Mouse (Mus musculus): ENCODE data around the gene Vstm5. TPM values are rescaled to one million over a fixed set of nuclear protein-coding genes. Genes with fewer than 3 reads are reported as not detected.

Vstm5 gene
- total and polyA plus RNA-seq, 3 experiments = not detected

- ATAC-seq (ENCODE audit: extremely low read depth, insufficient number of reproducible peaks, low FRiP score, poor library complexity, severe bottlenecking) (no peak), DNase-seq (ENCODE audit: low spot score) (no peak)
- Histone ChIP-seq H3K27me3 (ENCODE audit: insufficient read depth, low read length) (peaks cover 34% of the 10 kb centered on the region), H3K36me3 (replicated peaks) (peaks cover 5% of the 10 kb centered on the region), H3K9me3 (replicated peaks) (no peaks in the 10 kb centered on the region), H3K4me3 (ENCODE audit: low read depth, low read length) (no peak overlapping the region), H3K4me1 (ENCODE audit: insufficient read depth, low read depth, low read length) (peaks cover 3% of the 10 kb centered on the region; the same call in 1 of the 2 replicates)
- TF ChIP-seq POLR2AphosphoS5 (IDR thresholded peaks at IDR 0.05; ENCODE audit: insufficient replicate concordance, low read depth, low read length) = no peak
- TF ChIP-seq TAL1 (conservative IDR thresholded peaks at IDR 0.05; ENCODE audit: low read depth, low read length) = no peak
- no peak for TF ChIP-seq GATA1 (IDR thresholded peaks at IDR 0.05; ENCODE audit: borderline replicate concordance, low read length)
- no peak for TF ChIP-seq GATA2 (IDR thresholded peaks at IDR 0.05; ENCODE audit: borderline replicate concordance, low read depth, low read length)
- TF ChIP-seq CTCF (IDR thresholded peaks at IDR 0.05; ENCODE audit: low read depth, low read length) = no peak
Measured at GRCm38 (mm10) chr9:15254501-15254900, 15.7 kb downstream of the Vstm5 start.

GRCm38 (mm10) chr9:15256214-15256613 is 17.4 kb downstream of the Vstm5 start:
- Histone ChIP-seq H3K27me3 (ENCODE audit: insufficient read depth, low read length) (peaks cover 30% of the 10 kb centered on the region), H3K36me3 (replicated peaks) (peaks cover 19% of the 10 kb centered on the region), H3K4me1 (ENCODE audit: insufficient read depth, low read depth, low read length) (no peaks in the 10 kb centered on the region), H3K9me3 (replicated peaks) (no peaks in the 10 kb centered on the region), H3K4me3 (ENCODE audit: low read depth, low read length) (no peak overlapping the region)
- no peak for DNase-seq (ENCODE audit: low spot score)
- TF ChIP-seq TAL1 (conservative IDR thresholded peaks at IDR 0.05; ENCODE audit: low read depth, low read length) (no peak), POLR2AphosphoS5 (IDR thresholded peaks at IDR 0.05; ENCODE audit: insufficient replicate concordance, low read depth, low read length) (no peak), GATA2 (IDR thresholded peaks at IDR 0.05; ENCODE audit: borderline replicate concordance, low read depth, low read length) (no peak), CTCF (IDR thresholded peaks at IDR 0.05; ENCODE audit: low read depth, low read length) (no peak)
- ATAC-seq (ENCODE audit: extremely low read depth, insufficient number of reproducible peaks, low FRiP score, poor library complexity, severe bottlenecking) = no peak

- Histone ChIP-seq H3K4me1 (ENCODE audit: insufficient read depth, low read depth, low read length) (no peaks in the 10 kb centered on the region), H3K27me3 (ENCODE audit: insufficient read depth, low read length) (no peaks in the 10 kb centered on the region), H3K36me3 (replicated peaks) (peaks cover 75% of the 10 kb centered on the region), H3K9me3 (replicated peaks) (no peaks in the 10 kb centered on the region), H3K4me3 (ENCODE audit: low read depth, low read length) (no peak overlapping the region)
- no peak for ATAC-seq (ENCODE audit: extremely low read depth, insufficient number of reproducible peaks, low FRiP score, poor library complexity, severe bottlenecking)
- TF ChIP-seq POLR2AphosphoS5 (IDR thresholded peaks at IDR 0.05; ENCODE audit: insufficient replicate concordance, low read depth, low read length) = no peak
- no peak for TF ChIP-seq GATA1 (IDR thresholded peaks at IDR 0.05; ENCODE audit: borderline replicate concordance, low read length)
- TF ChIP-seq CTCF (IDR thresholded peaks at IDR 0.05; ENCODE audit: low read depth, low read length) = no peak
- TF ChIP-seq TAL1 (conservative IDR thresholded peaks at IDR 0.05; ENCODE audit: low read depth, low read length) = no peak
- no peak for TF ChIP-seq GATA2 (IDR thresholded peaks at IDR 0.05; ENCODE audit: borderline replicate concordance, low read depth, low read length)
- DNase-seq (ENCODE audit: low spot score) = no peak
Measured at GRCm38 (mm10) chr9:15261980-15262379, 23.1 kb downstream of the Vstm5 start.

- TF ChIP-seq POLR2AphosphoS5 (IDR thresholded peaks at IDR 0.05; ENCODE audit: insufficient replicate concordance, low read depth, low read length) (no peak), GATA1 (IDR thresholded peaks at IDR 0.05; ENCODE audit: borderline replicate concordance, low read length) (no peak), GATA2 (IDR thresholded peaks at IDR 0.05; ENCODE audit: borderline replicate concordance, low read depth, low read length) (no peak), CTCF (IDR thresholded peaks at IDR 0.05; ENCODE audit: low read depth, low read length) (no peak), TAL1 (conservative IDR thresholded peaks at IDR 0.05; ENCODE audit: low read depth, low read length) (no peak)
- no peak for ATAC-seq (ENCODE audit: extremely low read depth, insufficient number of reproducible peaks, low FRiP score, poor library complexity, severe bottlenecking)
- no peak overlapping the region for H3K4me3 ChIP-seq (ENCODE audit: low read depth, low read length)
- no peaks in the 10 kb centered on the region for H3K9me3 ChIP-seq (replicated peaks)
- H3K4me1 ChIP-seq (ENCODE audit: insufficient read depth, low read depth, low read length) = no peaks in the 10 kb centered on the region
- DNase-seq (ENCODE audit: low spot score) = no peak
- no peaks in the 10 kb centered on the region for H3K27me3 ChIP-seq (ENCODE audit: insufficient read depth, low read length)
- H3K36me3 ChIP-seq (replicated peaks) = peaks cover 88% of the 10 kb centered on the region
Measured at GRCm38 (mm10) chr9:15263487-15263886, 24.6 kb downstream of the Vstm5 start.

- TF ChIP-seq GATA1 (IDR thresholded peaks at IDR 0.05; ENCODE audit: borderline replicate concordance, low read length) (no peak), CTCF (IDR thresholded peaks at IDR 0.05; ENCODE audit: low read depth, low read length) (no peak), POLR2AphosphoS5 (IDR thresholded peaks at IDR 0.05; ENCODE audit: insufficient replicate concordance, low read depth, low read length) (no peak), GATA2 (IDR thresholded peaks at IDR 0.05; ENCODE audit: borderline replicate concordance, low read depth, low read length) (no peak), TAL1 (conservative IDR thresholded peaks at IDR 0.05; ENCODE audit: low read depth, low read length) (no peak)
- no peak for DNase-seq (ENCODE audit: low spot score)
- peaks cover 87% of the 10 kb centered on the region for H3K36me3 ChIP-seq (replicated peaks)
- peaks cover 18% of the 10 kb centered on the region for H3K4me1 ChIP-seq (ENCODE audit: insufficient read depth, low read depth, low read length)
- no peaks in the 10 kb centered on the region for H3K27me3 ChIP-seq (ENCODE audit: insufficient read depth, low read length)
- no peak for ATAC-seq (ENCODE audit: extremely low read depth, insufficient number of reproducible peaks, low FRiP score, poor library complexity, severe bottlenecking)
- no peaks in the 10 kb centered on the region for H3K9me3 ChIP-seq (replicated peaks)
- H3K4me3 ChIP-seq (ENCODE audit: low read depth, low read length) = no peak overlapping the region
Measured at GRCm38 (mm10) chr9:15273981-15274380, 35.1 kb downstream of the Vstm5 start.

- peaks cover 64% of the 10 kb centered on the region for H3K36me3 ChIP-seq (replicated peaks)
- DNase-seq (ENCODE audit: low spot score) = no peak
- H3K4me3 ChIP-seq (ENCODE audit: low read depth, low read length) = no peak overlapping the region
- TF ChIP-seq GATA2 (IDR thresholded peaks at IDR 0.05; ENCODE audit: borderline replicate concordance, low read depth, low read length) = no peak
- TF ChIP-seq GATA1 (IDR thresholded peaks at IDR 0.05; ENCODE audit: borderline replicate concordance, low read length) = no peak
- TF ChIP-seq POLR2AphosphoS5 (IDR thresholded peaks at IDR 0.05; ENCODE audit: insufficient replicate concordance, low read depth, low read length) = no peak
- no peak for TF ChIP-seq CTCF (IDR thresholded peaks at IDR 0.05; ENCODE audit: low read depth, low read length)
- TF ChIP-seq TAL1 (conservative IDR thresholded peaks at IDR 0.05; ENCODE audit: low read depth, low read length) = no peak
- H3K27me3 ChIP-seq (ENCODE audit: insufficient read depth, low read length) = no peaks in the 10 kb centered on the region
- H3K9me3 ChIP-seq (replicated peaks) = no peaks in the 10 kb centered on the region
- H3K4me1 ChIP-seq (ENCODE audit: insufficient read depth, low read depth, low read length) = peaks cover 32% of the 10 kb centered on the region
- ATAC-seq (ENCODE audit: extremely low read depth, insufficient number of reproducible peaks, low FRiP score, poor library complexity, severe bottlenecking) = no peak
Measured at GRCm38 (mm10) chr9:15276855-15277254, 38.0 kb downstream of the Vstm5 start.
